Mouse (Mus musculus): Measurements from ENCODE around the gene Tmem43. TPM values are rescaled to one million over a fixed set of nuclear protein-coding genes. Genes with fewer than 3 reads are reported as not detected.
"Not testable (repeated sequence)": the region's sequence is repeated elsewhere in the genome, so short reads cannot be mapped to it uniquely, and the experiment has no call there.

The Tmem43 gene
- polyA plus RNA-seq, 1 experiment from 2014 or later, result 37.6 TPM

- Histone ChIP-seq H3K36me3 (ENCODE audit: control insufficient read depth, insufficient read depth, low read length) (peaks cover 13% of the 10 kb centered on the region), H3K4me2 (ENCODE audit: low read depth, low read length) (no peak overlapping the region), H3K4me1 (ENCODE audit: control insufficient read depth, insufficient read depth, low read length) (no peaks in the 10 kb centered on the region), H3K27ac (ENCODE audit: low read depth, low read length) (no peak overlapping the region), H3K27me3 (ENCODE audit: control insufficient read depth, insufficient read depth, low read length) (no peaks in the 10 kb centered on the region), H3K9me3 (ENCODE audit: control insufficient read depth, low read length) (no peaks in the 10 kb centered on the region), H3K4me3 (ENCODE audit: low read depth, low read length) (no peak overlapping the region), H3K9ac (replicated peaks; ENCODE audit: low read depth, low read length) (no peak overlapping the region)
- no peak for ATAC-seq (ENCODE audit: low read depth)
- WGBS, result 92% methylated on average over 1 of the region's 1 CpGs
These were observed 14.0 kb upstream of the Tmem43 start for GRCm38 (mm10) chr6:91459471-91459870.

- no peak overlapping the region for H3K4me3 ChIP-seq (ENCODE audit: low read depth, low read length)
- WGBS, result 90% methylated on average over 2 of the region's 2 CpGs
- H3K9me3 ChIP-seq (ENCODE audit: control insufficient read depth, low read length), result no peaks in the 10 kb centered on the region
- no peak overlapping the region for H3K4me2 ChIP-seq (ENCODE audit: low read depth, low read length)
- H3K4me1 ChIP-seq (ENCODE audit: control insufficient read depth, insufficient read depth, low read length), result no peaks in the 10 kb centered on the region
- H3K27ac ChIP-seq (ENCODE audit: low read depth, low read length), result no peak overlapping the region
- no peak for ATAC-seq (ENCODE audit: low read depth)
- no peaks in the 10 kb centered on the region for H3K27me3 ChIP-seq (ENCODE audit: control insufficient read depth, insufficient read depth, low read length)
- H3K36me3 ChIP-seq (ENCODE audit: control insufficient read depth, insufficient read depth, low read length), result peaks cover 13% of the 10 kb centered on the region
- H3K9ac ChIP-seq (replicated peaks; ENCODE audit: low read depth, low read length), result no peak overlapping the region
These were observed 7.7 kb upstream of the Tmem43 start for GRCm38 (mm10) chr6:91465756-91466155.

GRCm38 (mm10) chr6:91467106-91467505 is 6.4 kb upstream of the Tmem43 start:
- no peak overlapping the region for H3K27ac ChIP-seq (ENCODE audit: low read depth, low read length)
- WGBS, result 75% methylated on average over 1 of the region's 1 CpGs
- peaks cover 13% of the 10 kb centered on the region for H3K36me3 ChIP-seq (ENCODE audit: control insufficient read depth, insufficient read depth, low read length)
- no peak overlapping the region for H3K9ac ChIP-seq (replicated peaks; ENCODE audit: low read depth, low read length)
- no peak for ATAC-seq (ENCODE audit: low read depth)
- no peak overlapping the region for H3K4me2 ChIP-seq (ENCODE audit: low read depth, low read length)
- peaks cover 2% of the 10 kb centered on the region; the same call in 1 of the 2 replicates for H3K4me1 ChIP-seq (ENCODE audit: control insufficient read depth, insufficient read depth, low read length)
- H3K27me3 ChIP-seq (ENCODE audit: control insufficient read depth, insufficient read depth, low read length), result no peaks in the 10 kb centered on the region
- no peak overlapping the region for H3K4me3 ChIP-seq (ENCODE audit: low read depth, low read length)
- H3K9me3 ChIP-seq (ENCODE audit: control insufficient read depth, low read length), result no peaks in the 10 kb centered on the region

DNA sequence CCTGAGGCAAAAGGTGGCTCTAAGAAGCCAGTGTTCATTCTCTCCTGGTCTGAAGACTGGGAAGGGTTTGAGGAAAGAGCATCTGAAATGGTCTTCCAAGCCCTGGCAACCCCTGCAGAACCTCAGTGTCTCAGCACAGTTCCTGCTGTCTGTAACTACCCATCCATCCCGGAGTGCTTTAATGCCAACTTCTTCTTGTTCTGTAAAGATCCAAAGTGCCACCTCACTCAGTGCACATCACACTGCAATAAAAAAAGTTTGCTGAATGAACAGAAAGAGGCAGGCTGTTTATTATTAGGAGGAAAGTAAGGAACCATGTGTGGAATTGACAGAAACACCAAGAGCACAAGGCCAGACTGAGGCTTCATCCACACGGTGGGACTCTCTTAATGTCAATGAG is 2.8 kb upstream of the Tmem43 start:
- H3K9me3 ChIP-seq (ENCODE audit: control insufficient read depth, low read length), result no peaks in the 10 kb centered on the region
- no peaks in the 10 kb centered on the region for H3K27me3 ChIP-seq (ENCODE audit: control insufficient read depth, insufficient read depth, low read length)
- no peak overlapping the region for H3K9ac ChIP-seq (replicated peaks; ENCODE audit: low read depth, low read length)
- WGBS, result 92% methylated on average over 2 of the region's 2 CpGs
- no peak overlapping the region for H3K27ac ChIP-seq (ENCODE audit: low read depth, low read length)
- H3K36me3 ChIP-seq (ENCODE audit: control insufficient read depth, insufficient read depth, low read length), result no peaks in the 10 kb centered on the region; the same call in 1 of the 2 replicates
- ATAC-seq (ENCODE audit: low read depth), result no peak
- peaks cover 17% of the 10 kb centered on the region for H3K4me1 ChIP-seq (ENCODE audit: control insufficient read depth, insufficient read depth, low read length)
- no peak overlapping the region for H3K4me2 ChIP-seq (ENCODE audit: low read depth, low read length)
- no peak overlapping the region for H3K4me3 ChIP-seq (ENCODE audit: low read depth, low read length)

DNA sequence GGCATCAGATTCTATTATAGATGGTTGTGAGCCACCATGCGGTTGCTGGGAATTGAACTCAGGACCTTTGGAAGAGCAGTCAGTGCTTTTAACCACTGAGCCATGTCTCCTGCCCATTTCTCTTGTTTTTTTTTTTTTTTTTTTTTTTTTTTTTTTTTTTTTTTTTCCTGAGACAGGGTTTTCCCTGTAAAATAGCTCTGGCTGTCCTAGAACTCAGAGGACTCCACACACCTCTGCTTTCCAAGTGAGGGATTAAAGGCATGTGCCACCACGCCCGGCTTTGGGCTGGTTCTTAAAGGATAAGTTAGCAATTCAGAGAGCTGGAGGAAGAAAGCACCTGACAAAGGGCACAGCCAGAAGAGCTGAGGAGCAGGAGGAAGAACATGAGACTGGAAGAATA is 2.1 kb upstream of the Tmem43 start:
- not testable (repeated sequence) for H3K9ac ChIP-seq (replicated peaks; ENCODE audit: low read depth, low read length); H3K4me2 ChIP-seq (ENCODE audit: low read depth, low read length)
- 96% methylated on average over 3 of the region's 3 CpGs for WGBS

GRCm38 (mm10) chr6:91472319-91472718 is 1.2 kb upstream of the Tmem43 start:
- peak overlapping the region; percentile 78 for H3K9ac ChIP-seq (replicated peaks; ENCODE audit: low read depth, low read length)
- no peaks in the 10 kb centered on the region for H3K9me3 ChIP-seq (ENCODE audit: control insufficient read depth, low read length)
- 33% methylated on average over 6 of the region's 6 CpGs for WGBS
- H3K4me2 ChIP-seq (ENCODE audit: low read depth, low read length), result peak overlapping the region; percentile 71
- peaks cover 2% of the 10 kb centered on the region; the same call in 1 of the 2 replicates for H3K36me3 ChIP-seq (ENCODE audit: control insufficient read depth, insufficient read depth, low read length)
- H3K4me1 ChIP-seq (ENCODE audit: control insufficient read depth, insufficient read depth, low read length), result peaks cover 17% of the 10 kb centered on the region
- no peak for ATAC-seq (ENCODE audit: low read depth)
- peak overlapping the region; percentile 82 for H3K4me3 ChIP-seq (ENCODE audit: low read depth, low read length)
- no peak overlapping the region for H3K27ac ChIP-seq (ENCODE audit: low read depth, low read length)
- no peaks in the 10 kb centered on the region for H3K27me3 ChIP-seq (ENCODE audit: control insufficient read depth, insufficient read depth, low read length)

More for the DNA sequence above, 2.1 kb upstream of the Tmem43 start:
- H3K27ac ChIP-seq (ENCODE audit: low read depth, low read length); ATAC-seq (ENCODE audit: low read depth); H3K27me3 ChIP-seq (ENCODE audit: control insufficient read depth, insufficient read depth, low read length); H3K9me3 ChIP-seq (ENCODE audit: control insufficient read depth, low read length); H3K36me3 ChIP-seq (ENCODE audit: control insufficient read depth, insufficient read depth, low read length); H3K4me3 ChIP-seq (ENCODE audit: low read depth, low read length): not testable (repeated sequence)
- peaks cover 17% of the 10 kb centered on the region for H3K4me1 ChIP-seq (ENCODE audit: control insufficient read depth, insufficient read depth, low read length)

GRCm38 (mm10) chr6:91473805-91474440 is 420 bp downstream of the Tmem43 start:
- Histone ChIP-seq H3K27ac (ENCODE audit: low read depth, low read length) (peak overlapping the region; percentile 22; the same call in 1 of the 2 replicates), H3K9me3 (ENCODE audit: control insufficient read depth, low read length) (no peaks in the 10 kb centered on the region), H3K9ac (replicated peaks; ENCODE audit: low read depth, low read length) (peak overlapping the region; percentile 68), H3K4me1 (ENCODE audit: control insufficient read depth, insufficient read depth, low read length) (peaks cover 17% of the 10 kb centered on the region), H3K36me3 (ENCODE audit: control insufficient read depth, insufficient read depth, low read length) (peaks cover 12% of the 10 kb centered on the region), H3K4me2 (ENCODE audit: low read depth, low read length) (peak overlapping the region; percentile 81), H3K4me3 (ENCODE audit: low read depth, low read length) (peak overlapping the region; percentile 82), H3K27me3 (ENCODE audit: control insufficient read depth, insufficient read depth, low read length) (no peaks in the 10 kb centered on the region)
- WGBS, result under 1% methylated on average over 27 of the region's 27 CpGs
- ATAC-seq (ENCODE audit: low read depth), result peak; percentile 67

DNA sequence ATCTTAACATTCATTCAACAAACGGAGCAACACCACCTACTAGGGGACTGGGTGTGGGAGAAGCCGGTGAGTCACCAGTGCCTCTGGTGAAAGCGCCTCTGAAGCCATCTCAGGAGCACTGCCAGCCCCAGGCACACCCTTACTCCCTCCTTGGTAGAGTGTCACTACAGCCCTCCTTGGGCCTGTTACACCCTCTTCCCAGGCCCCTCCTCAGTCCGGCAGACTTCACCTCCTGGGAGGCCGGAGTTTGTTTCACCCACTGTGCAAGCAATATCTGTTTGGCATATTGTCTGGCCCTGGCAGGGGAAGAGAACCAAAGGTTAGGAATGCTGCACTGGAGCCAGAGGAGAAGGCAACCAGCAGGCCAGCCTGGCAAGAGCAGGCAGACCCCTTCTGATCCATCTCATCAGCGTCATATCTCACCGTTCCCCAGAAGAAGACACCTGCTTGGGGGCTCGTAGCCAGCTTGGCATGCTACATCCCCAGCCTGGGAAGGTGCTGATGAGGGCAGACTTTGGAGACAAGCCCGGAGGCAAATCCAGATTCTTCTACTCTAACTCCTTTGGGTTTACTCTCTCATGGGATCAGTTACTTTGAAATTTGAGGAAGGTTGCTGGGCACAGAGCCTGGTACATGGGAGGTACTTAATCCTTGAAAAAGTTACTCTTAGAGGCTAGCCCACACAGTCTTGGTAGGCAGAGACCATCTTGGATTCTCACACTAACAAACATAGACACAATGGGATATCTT is 1.1 kb downstream of the Tmem43 start:
- Histone ChIP-seq H3K27me3 (ENCODE audit: control insufficient read depth, insufficient read depth, low read length) (no peaks in the 10 kb centered on the region), H3K27ac (ENCODE audit: low read depth, low read length) (no peak overlapping the region), H3K4me3 (ENCODE audit: low read depth, low read length) (peak overlapping the region; percentile 82), H3K4me1 (ENCODE audit: control insufficient read depth, insufficient read depth, low read length) (peaks cover 17% of the 10 kb centered on the region), H3K36me3 (ENCODE audit: control insufficient read depth, insufficient read depth, low read length) (peaks cover 18% of the 10 kb centered on the region), H3K4me2 (ENCODE audit: low read depth, low read length) (peak overlapping the region; percentile 81), H3K9me3 (ENCODE audit: control insufficient read depth, low read length) (no peaks in the 10 kb centered on the region), H3K9ac (replicated peaks; ENCODE audit: low read depth, low read length) (peak overlapping the region; percentile 68)
- no peak for ATAC-seq (ENCODE audit: low read depth)
- 58% methylated on average over 9 of the region's 9 CpGs for WGBS

DNA sequence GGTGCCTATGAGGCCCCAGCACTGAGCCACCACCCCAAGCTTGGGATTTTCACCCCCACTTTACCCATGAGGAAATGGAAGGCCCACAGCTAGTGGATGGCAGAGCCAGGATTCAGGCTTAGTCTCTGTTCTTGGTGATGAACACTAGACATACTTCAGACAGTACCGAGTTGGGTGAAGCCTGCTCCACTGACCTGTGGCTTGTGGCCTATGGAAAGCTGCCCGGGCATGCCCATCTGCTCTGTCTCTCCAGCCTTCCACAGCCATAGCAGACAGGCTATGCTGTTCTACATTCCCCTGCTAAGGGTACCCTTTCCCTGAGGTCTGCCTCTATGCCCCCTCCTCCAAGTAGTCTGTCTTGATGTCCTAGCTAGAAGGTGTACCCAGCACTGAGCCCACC is 3.0 kb downstream of the Tmem43 start:
- 100% methylated on average over 2 of the region's 2 CpGs for WGBS
- no peaks in the 10 kb centered on the region for H3K9me3 ChIP-seq (ENCODE audit: control insufficient read depth, low read length)
- H3K27ac ChIP-seq (ENCODE audit: low read depth, low read length), result no peak overlapping the region
- no peak for ATAC-seq (ENCODE audit: low read depth)
- peaks cover 17% of the 10 kb centered on the region for H3K4me1 ChIP-seq (ENCODE audit: control insufficient read depth, insufficient read depth, low read length)
- H3K4me3 ChIP-seq (ENCODE audit: low read depth, low read length), result no peak overlapping the region
- no peak overlapping the region for H3K9ac ChIP-seq (replicated peaks; ENCODE audit: low read depth, low read length)
- peaks cover 33% of the 10 kb centered on the region for H3K36me3 ChIP-seq (ENCODE audit: control insufficient read depth, insufficient read depth, low read length)
- no peak overlapping the region for H3K4me2 ChIP-seq (ENCODE audit: low read depth, low read length)
- H3K27me3 ChIP-seq (ENCODE audit: control insufficient read depth, insufficient read depth, low read length), result no peaks in the 10 kb centered on the region
